Mouse (Mus musculus) hindbrain, embryonic 12.5 days (tissue): ENCODE data around the gene Pip4k2b. TPM values are rescaled to one million over a fixed set of nuclear protein-coding genes. Genes with fewer than 3 reads are reported as not detected.
A peak's percentile ranks its signal among the peaks of the same experiment; 100 is the strongest.
"Not testable (repeated sequence)": the region's sequence is repeated elsewhere in the genome, so short reads cannot be mapped to it uniquely, and the experiment has no call there.

Experiments
- ATAC-seq: fragments of 200-750 bp; cut with Nextera tagmentation; 2 replicates; pipeline ENCODE4 v1.8.0; 2017; ENCODE audit warnings: moderate TSS enrichment; ENCODE audit not compliant: low FRiP score
- H3K27ac ChIP-seq: fragments of 300-500 bp; sonication (generic); 2 replicates; pipeline ENCODE4 v1.5.1; 2016; ENCODE audit warnings: mild to moderate bottlenecking
- H3K27me3 ChIP-seq: fragments of 300-500 bp; sonication (generic); 2 replicates; pipeline ENCODE4 v1.6.1; 2016; ENCODE audit warnings: mild to moderate bottlenecking
- H3K36me3 ChIP-seq: fragments of 300-500 bp; sonication (generic); 2 replicates; pipeline ENCODE4 v1.6.1; 2016; ENCODE audit warnings: mild to moderate bottlenecking
- H3K4me1 ChIP-seq: fragments of 300-500 bp; sonication (generic); 2 replicates; pipeline ENCODE4 v1.6.1; 2016
- H3K4me2 ChIP-seq: fragments of 300-500 bp; sonication (generic); replicated peaks from 2 replicates; pipeline ENCODE4 v1.6.1; 2016; ENCODE audit warnings: mild to moderate bottlenecking
- H3K4me3 ChIP-seq: fragments of 300-500 bp; sonication (generic); 2 replicates; pipeline ENCODE4 v1.5.1; 2016; ENCODE audit warnings: mild to moderate bottlenecking
- H3K9ac ChIP-seq: fragments of 300-500 bp; sonication (generic); 2 replicates; pipeline ENCODE4 v1.6.1; 2016; ENCODE audit warnings: mild to moderate bottlenecking, moderate library complexity
- H3K9me3 ChIP-seq: fragments of 300-500 bp; sonication (generic); replicated peaks from 2 replicates; pipeline ENCODE4 v1.6.1; 2016; ENCODE audit warnings: mild to moderate bottlenecking
- WGBS: fragments of 180-500 bp; shearing (Covaris S2); methylation state at CpG from one replicate; pipeline ENCODE4 v1.1.7; 2016; 5-methylcytosine and 5-hydroxymethylcytosine counted together
- polyA plus RNA-seq: library from polyadenylated mRNA; unstranded; fragments of >200 nt; fragmentation: Nextera tagmentation; extraction: Ambion mirVana; gene quantifications from 2 replicates; pipeline ENCODE4 v1.2.1, GENCODE M21; 2016

Gene Pip4k2b
- polyA plus RNA-seq, 1 experiment from 2014 or later: 2.6 TPM

DNA sequence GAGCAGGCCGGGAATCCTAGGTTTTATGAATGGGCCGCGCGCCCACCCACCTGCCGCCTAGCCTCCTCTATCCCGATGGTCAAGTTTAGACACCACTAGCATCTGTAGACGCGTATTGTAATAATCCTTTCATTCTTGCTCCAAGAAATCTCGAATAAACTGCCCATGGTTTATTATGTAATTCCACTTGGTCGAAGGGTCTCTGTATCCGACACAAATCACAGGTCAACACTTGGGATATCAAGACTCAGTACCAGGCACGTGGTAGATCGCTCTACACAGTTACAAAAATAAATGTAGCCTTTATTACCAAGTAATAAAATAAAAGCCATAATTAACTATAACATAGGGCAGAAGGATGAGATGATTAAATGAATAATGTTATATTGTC is 822 bp upstream of the Pip4k2b start:
- peak overlapping the region; percentile 84 for H3K4me2 ChIP-seq
- H3K27ac ChIP-seq: peak overlapping the region; percentile 97
- peaks cover 42% of the 10 kb centered on the region for H3K36me3 ChIP-seq
- no peak overlapping the region for H3K9ac ChIP-seq
- no peaks in the 10 kb centered on the region for H3K27me3 ChIP-seq
- H3K4me3 ChIP-seq: peak overlapping the region; percentile 84
- ATAC-seq: no peak; the same call in 1 of the 2 replicates
- H3K9me3 ChIP-seq: no peaks in the 10 kb centered on the region
- H3K4me1 ChIP-seq: peaks cover 24% of the 10 kb centered on the region
- 11% methylated on average over 13 of the region's 13 CpGs for WGBS

DNA sequence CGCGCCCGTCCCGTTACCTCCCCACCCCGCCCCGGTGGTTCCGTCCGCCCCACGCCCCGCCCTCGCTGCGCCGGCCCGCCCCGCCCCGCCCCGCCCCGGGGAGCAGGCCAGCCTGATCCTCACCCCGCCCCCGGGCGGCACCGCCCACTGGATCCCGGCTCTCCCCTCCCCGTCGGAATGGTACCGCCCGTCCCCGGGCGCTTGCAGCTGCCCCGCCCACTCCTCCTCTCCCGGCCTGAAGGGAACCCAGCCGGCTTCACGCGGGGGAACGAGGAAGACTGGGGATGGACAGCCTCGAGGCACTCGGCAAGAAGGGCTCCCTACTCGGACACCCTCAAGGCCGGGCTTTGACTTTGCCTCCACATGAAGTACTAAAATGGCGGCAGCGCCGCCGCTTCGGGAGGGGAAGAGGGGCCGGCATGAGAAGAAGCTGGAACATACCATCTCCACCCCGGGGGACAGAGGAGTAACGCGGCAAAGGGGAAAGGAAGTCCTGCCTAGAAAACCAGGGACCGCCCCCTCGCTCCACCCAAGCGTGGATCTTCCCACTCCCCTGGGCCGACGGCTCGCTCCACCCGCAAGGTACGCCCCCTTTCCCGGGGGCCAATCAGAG is 320 bp upstream of the Pip4k2b start:
- peak; percentile 96 for ATAC-seq
- H3K27me3 ChIP-seq: no peaks in the 10 kb centered on the region
- H3K27ac ChIP-seq: peak overlapping the region; percentile 97
- peaks cover 37% of the 10 kb centered on the region for H3K36me3 ChIP-seq
- H3K9me3 ChIP-seq: no peaks in the 10 kb centered on the region
- peak overlapping the region; percentile 84 for H3K4me3 ChIP-seq
- H3K4me1 ChIP-seq: peaks cover 28% of the 10 kb centered on the region
- H3K9ac ChIP-seq: peak overlapping the region; percentile 89
- WGBS: under 1% methylated on average over 27 of the region's 57 CpGs
- H3K4me2 ChIP-seq: peak overlapping the region; percentile 84

DNA sequence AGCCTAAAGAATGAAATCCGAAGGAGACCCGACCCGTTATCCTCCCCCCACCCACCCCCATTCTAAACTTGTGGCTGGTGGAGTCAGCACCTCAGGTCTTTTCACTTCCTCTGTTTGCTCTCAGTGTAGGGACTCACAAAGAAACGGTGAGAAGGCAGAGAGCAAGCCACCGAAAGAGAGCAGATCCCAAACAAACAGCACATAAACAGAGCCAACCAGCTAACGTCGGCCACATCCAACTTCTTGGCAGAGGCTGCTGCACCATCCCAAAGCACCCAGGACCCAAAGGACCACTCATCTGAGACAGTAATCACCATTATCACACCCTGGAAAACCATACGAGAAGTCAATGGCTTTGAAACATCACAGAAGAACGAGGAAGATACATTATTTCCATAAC is 1.1 kb downstream of the Pip4k2b start:
- Histone ChIP-seq H3K4me2 (peak overlapping the region; percentile 84), H3K27me3 (no peaks in the 10 kb centered on the region), H3K9ac (peak overlapping the region; percentile 89), H3K36me3 (peaks cover 26% of the 10 kb centered on the region), H3K4me3 (peak overlapping the region; percentile 84), H3K9me3 (no peaks in the 10 kb centered on the region), H3K27ac (0 out of 2 replicates have a peak overlapping the region, but pooled peaks have one; percentile 97), H3K4me1 (peaks cover 28% of the 10 kb centered on the region)
- WGBS: 45% methylated on average over 9 of the region's 9 CpGs
- ATAC-seq: no peak

DNA sequence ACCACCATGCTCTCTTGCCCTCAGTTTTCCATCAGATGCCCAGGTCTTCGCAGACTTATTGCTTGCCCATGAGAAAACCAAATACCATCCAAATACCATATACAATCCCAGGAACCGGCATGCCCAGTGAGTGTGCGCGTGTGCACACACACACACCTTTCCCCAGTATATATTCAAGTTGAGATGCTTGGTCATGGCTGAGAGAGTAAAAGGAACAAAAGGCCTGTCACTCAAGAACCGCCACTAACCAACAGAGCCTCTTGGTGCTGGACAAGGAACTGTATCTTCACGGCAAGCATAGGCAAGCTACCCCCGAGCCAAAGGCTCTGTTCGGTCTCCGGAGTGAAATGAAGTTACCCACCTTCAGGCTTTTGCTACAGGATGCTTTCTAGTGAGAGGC is 1.9 kb downstream of the Pip4k2b start:
- H3K27me3 ChIP-seq: no peaks in the 10 kb centered on the region
- H3K4me3 ChIP-seq: peak overlapping the region; percentile 84
- peaks cover 28% of the 10 kb centered on the region for H3K4me1 ChIP-seq
- peaks cover 17% of the 10 kb centered on the region for H3K36me3 ChIP-seq
- 78% methylated on average over 9 of the region's 9 CpGs for WGBS
- H3K9ac ChIP-seq: peak overlapping the region; percentile 89
- no peak for ATAC-seq
- no peak overlapping the region for H3K27ac ChIP-seq
- peak overlapping the region; percentile 84 for H3K4me2 ChIP-seq
- H3K9me3 ChIP-seq: no peaks in the 10 kb centered on the region

DNA sequence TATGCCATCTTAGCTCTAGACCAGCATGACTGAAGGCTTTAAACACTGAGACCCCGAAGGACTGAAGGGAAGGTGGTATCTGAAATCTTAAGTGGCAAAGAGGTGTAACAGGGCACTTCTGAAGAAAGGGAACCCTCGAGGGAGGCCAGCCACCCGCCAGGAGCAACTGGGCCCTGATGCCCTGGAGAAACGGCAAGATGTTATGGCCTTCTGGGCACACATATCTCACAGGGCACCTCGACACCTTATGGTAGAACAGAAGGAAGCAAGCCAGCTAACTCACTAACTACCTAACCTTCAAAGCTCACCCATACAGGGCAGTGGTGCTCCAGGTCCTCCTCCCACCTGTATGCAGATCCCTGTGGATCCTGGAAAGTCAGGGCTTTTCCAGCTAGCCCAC is 2.3 kb downstream of the Pip4k2b start:
- H3K4me2 ChIP-seq: peak overlapping the region; percentile 84
- 93% methylated on average over 5 of the region's 5 CpGs for WGBS

DNA sequence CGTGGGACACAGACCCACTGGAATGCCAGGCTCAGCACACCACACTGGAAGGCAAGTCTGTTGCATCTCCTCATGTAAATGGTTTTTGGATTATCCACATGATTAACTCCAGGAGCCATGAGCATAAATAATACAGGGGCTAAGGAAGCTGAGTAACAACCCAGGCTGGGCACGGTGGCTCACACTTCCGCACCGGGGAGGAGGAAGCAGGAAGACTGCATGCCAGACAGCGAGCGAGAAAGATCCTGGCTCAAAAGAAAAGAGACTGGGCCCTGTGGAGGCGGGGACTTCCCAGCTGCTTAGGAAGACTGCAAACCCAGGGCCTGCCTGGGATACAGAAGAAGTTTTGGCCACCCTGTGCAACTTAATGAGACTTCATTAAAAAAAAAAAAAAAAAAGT is 4.3 kb downstream of the Pip4k2b start:
- no peak for ATAC-seq
- no peaks in the 10 kb centered on the region for H3K27me3 ChIP-seq
- WGBS: 49% methylated on average over 7 of the region's 7 CpGs
- no peak overlapping the region for H3K27ac ChIP-seq
- no peak overlapping the region for H3K4me2 ChIP-seq
- peaks cover 25% of the 10 kb centered on the region for H3K4me1 ChIP-seq
- no peak overlapping the region for H3K9ac ChIP-seq
- no peaks in the 10 kb centered on the region for H3K36me3 ChIP-seq
- H3K4me3 ChIP-seq: no peak overlapping the region
- H3K9me3 ChIP-seq: no peaks in the 10 kb centered on the region

More for the DNA sequence above, 2.3 kb downstream of the Pip4k2b start:
- H3K4me3 ChIP-seq: no peak overlapping the region
- peaks cover 28% of the 10 kb centered on the region for H3K4me1 ChIP-seq
- H3K27ac ChIP-seq: no peak overlapping the region
- H3K27me3 ChIP-seq: no peaks in the 10 kb centered on the region
- no peaks in the 10 kb centered on the region for H3K9me3 ChIP-seq
- H3K36me3 ChIP-seq: peaks cover 13% of the 10 kb centered on the region
- no peak overlapping the region; the same call in 1 of the 2 replicates for H3K9ac ChIP-seq
- no peak for ATAC-seq

DNA sequence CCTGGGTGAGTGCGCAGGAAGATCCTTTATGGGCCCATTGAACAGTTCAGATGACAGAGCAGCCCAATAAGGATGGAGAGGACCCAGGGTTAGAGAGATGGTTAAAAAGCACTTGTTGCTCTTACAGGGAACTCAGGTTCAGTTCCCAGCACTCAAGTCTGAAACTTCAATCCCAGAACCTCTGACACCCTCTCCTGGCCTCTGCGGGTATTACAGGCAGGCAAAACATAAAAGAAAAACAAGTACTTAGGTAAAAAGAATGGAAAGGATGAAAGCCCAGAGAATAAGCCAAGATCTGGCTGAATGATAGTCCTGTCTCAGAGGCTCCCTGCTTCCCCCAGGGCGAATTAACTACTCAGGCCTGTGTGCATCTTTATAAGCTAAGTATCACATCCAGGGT is 5.3 kb downstream of the Pip4k2b start:
- no peaks in the 10 kb centered on the region for H3K36me3 ChIP-seq
- WGBS: 87% methylated on average over 3 of the region's 3 CpGs
- ATAC-seq: no peak
- H3K9me3 ChIP-seq: no peaks in the 10 kb centered on the region
- H3K4me2 ChIP-seq: no peak overlapping the region
- no peaks in the 10 kb centered on the region for H3K27me3 ChIP-seq
- no peak overlapping the region for H3K9ac ChIP-seq
- no peak overlapping the region for H3K4me3 ChIP-seq
- H3K4me1 ChIP-seq: peaks cover 27% of the 10 kb centered on the region
- no peak overlapping the region for H3K27ac ChIP-seq

DNA sequence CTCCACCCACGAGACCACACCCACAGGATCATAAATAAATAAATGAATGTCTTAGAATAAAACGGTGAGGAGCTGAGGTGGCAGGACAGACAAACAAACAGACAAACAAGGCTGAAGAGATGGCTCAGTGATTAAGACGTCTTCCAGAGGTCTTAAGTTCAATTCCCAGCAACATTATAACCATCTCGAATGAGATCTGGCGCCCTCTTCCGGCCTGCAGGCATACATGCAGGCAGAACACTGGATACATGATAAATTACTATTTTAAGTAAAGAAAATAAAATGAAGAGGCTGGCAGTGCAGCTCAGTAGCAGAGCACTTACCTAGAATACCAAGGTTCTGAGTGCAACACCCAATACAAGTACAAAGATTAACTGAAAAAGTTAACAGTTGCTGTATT is 5.8 kb downstream of the Pip4k2b start:
- Histone ChIP-seq H3K27ac (no peak overlapping the region), H3K4me3 (no peak overlapping the region), H3K4me2 (no peak overlapping the region), H3K9me3 (no peaks in the 10 kb centered on the region), H3K4me1 (peaks cover 31% of the 10 kb centered on the region), H3K36me3 (no peaks in the 10 kb centered on the region), H3K27me3 (no peaks in the 10 kb centered on the region), H3K9ac (no peak overlapping the region)
- no peak for ATAC-seq
- WGBS: 65% methylated on average over 6 of the region's 6 CpGs

DNA sequence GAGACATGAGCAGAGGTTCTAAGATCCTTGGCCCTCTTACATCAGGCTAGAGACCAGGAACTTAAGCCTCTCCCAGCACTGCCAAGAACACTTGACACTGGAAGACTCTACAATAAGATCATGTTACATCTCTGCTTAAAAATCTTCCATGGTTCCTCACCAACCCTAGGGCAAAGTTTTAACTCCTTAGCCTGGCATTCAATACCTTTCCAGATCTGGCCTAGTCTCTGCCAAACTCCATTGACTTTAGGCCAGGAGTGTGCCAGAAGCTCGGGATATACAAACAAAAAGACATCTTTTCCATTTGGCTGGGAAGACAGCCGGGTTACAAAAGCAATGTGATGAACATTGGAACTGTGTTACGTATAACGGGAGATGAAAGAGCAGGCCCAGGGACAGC is 6.9 kb downstream of the Pip4k2b start:
- Histone ChIP-seq H3K27me3 (no peaks in the 10 kb centered on the region), H3K4me1 (peaks cover 22% of the 10 kb centered on the region), H3K9ac (no peak overlapping the region; the same call in 1 of the 2 replicates), H3K4me2 (no peak overlapping the region), H3K36me3 (0 out of 2 replicates have a peak, but pooled peaks cover 2% of the 10 kb centered on the region), H3K9me3 (no peaks in the 10 kb centered on the region), H3K4me3 (no peak overlapping the region), H3K27ac (no peak overlapping the region)
- no peak for ATAC-seq
- WGBS: 84% methylated on average over 4 of the region's 4 CpGs

DNA sequence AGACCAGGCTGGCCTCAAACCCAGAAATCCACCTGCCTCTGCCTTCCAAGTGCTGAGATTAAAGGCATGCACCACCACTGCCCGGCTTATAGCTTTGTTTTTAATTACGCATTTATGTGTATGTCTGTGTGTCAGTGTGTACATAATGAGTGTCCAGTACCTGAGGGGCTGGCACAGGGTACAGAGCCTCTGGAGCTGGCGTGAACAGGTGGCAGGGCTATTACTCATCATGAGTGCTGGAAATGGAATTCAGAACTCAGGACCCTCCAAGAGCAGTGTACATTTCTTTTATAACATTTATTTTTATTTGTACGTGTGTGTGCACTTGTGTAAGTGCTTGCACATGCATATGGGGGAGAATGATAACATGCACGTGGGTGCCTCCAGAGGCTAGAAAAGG is 7.9 kb downstream of the Pip4k2b start:
- Histone ChIP-seq H3K4me1 (peaks cover 16% of the 10 kb centered on the region), H3K9ac (no peak overlapping the region), H3K27me3 (no peaks in the 10 kb centered on the region), H3K9me3 (no peaks in the 10 kb centered on the region), H3K36me3 (0 out of 2 replicates have a peak, but pooled peaks cover 9% of the 10 kb centered on the region), H3K4me3 (no peak overlapping the region), H3K27ac (no peak overlapping the region), H3K4me2 (no peak overlapping the region)
- 91% methylated on average over 5 of the region's 5 CpGs for WGBS
- ATAC-seq: no peak

DNA sequence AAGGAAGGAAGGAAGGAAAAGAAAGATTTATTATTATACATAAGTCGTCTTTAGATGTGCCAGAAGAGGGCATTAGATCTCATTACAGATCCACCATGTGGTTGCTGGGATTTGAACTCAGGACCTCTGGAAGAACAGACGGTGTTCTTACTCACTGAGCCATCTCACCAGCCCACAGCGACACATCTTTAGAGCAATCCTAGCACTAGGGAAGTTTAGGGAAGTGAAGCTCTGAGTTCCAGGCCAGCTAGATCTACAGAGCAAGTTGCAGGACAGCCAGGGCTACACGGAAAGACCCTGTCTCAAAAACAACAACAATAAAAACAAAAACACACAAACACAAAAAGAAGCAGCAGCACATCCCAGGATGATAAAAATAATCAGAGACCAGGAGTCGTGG is 9.7 kb downstream of the Pip4k2b start:
- H3K4me1 ChIP-seq, H3K4me3 ChIP-seq, H3K4me2 ChIP-seq, H3K9ac ChIP-seq, H3K9me3 ChIP-seq, H3K27ac ChIP-seq, H3K27me3 ChIP-seq, ATAC-seq: not testable (repeated sequence)
- WGBS: 86% methylated on average over 5 of the region's 5 CpGs
- H3K36me3 ChIP-seq: peaks cover 23% of the 10 kb centered on the region

DNA sequence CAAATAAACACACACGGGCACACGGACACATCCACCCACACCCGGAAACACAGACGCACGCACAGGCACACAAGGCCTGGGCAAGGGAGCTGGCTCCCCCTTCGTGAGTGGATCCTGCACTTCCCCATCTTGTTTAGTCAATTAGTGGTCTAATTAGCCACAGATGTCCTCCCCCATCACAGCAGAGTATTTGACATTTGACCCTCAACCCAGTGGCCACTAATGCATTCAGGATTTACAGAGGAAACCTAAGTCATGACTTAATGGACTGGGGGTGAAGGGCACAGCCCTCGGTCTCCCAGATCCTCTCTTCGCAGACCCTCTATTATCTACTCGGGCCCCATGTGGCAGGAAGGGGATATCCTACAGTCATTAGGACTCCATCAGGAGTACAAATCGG is 10.8 kb downstream of the Pip4k2b start:
- Histone ChIP-seq H3K9ac (no peak overlapping the region), H3K4me2 (no peak overlapping the region), H3K4me3 (no peak overlapping the region), H3K36me3 (peaks cover 33% of the 10 kb centered on the region), H3K9me3 (no peaks in the 10 kb centered on the region), H3K4me1 (peaks cover 9% of the 10 kb centered on the region), H3K27me3 (no peaks in the 10 kb centered on the region), H3K27ac (no peak overlapping the region)
- no peak for ATAC-seq
- WGBS: 43% methylated on average over 10 of the region's 10 CpGs

DNA sequence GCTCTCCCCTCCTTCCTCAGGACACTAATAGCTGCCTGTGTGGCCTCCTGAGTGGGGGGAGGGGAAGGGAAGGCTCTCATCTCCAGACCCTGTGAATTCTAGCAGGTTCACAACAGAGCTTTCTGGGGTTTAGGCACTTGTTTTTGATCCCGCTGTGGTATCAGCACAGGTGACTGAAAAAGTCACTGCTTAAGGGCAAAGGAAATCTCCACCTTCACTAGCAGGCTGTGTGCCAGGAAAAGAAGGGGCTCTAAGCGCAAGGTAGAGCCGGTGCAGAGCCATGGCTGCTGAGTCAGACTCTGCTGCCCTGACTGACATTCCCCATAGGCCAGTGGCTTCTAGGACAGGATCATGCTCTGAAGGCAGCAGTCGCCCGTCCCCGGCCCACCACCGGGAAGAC is 15.8 kb downstream of the Pip4k2b start:
- 85% methylated on average over 7 of the region's 7 CpGs for WGBS
- Histone ChIP-seq H3K4me3 (no peak overlapping the region), H3K27ac (no peak overlapping the region), H3K4me1 (peaks cover 3% of the 10 kb centered on the region; the same call in 1 of the 2 replicates), H3K36me3 (peaks cover 83% of the 10 kb centered on the region), H3K9ac (no peak overlapping the region), H3K27me3 (no peaks in the 10 kb centered on the region), H3K9me3 (no peaks in the 10 kb centered on the region), H3K4me2 (no peak overlapping the region)
- ATAC-seq: no peak
